Mouse (Mus musculus): Measurements from ENCODE around the gene Fbxo21.

The Fbxo21 gene

GRCm38 (mm10) chr5:117979082-117979481 is 2.6 kb downstream of the Fbxo21 start:
- no peak for DNase-seq (ENCODE audit: low spot score in 2 of 2)

GRCm38 (mm10) chr5:117980921-117981320 is 4.4 kb downstream of the Fbxo21 start:
- no peak for DNase-seq (ENCODE audit: low spot score in 2 of 2)

GRCm38 (mm10) chr5:117981943-117982342 is 5.4 kb downstream of the Fbxo21 start:
- no peak for DNase-seq (ENCODE audit: low spot score in 2 of 2)

GRCm38 (mm10) chr5:117986327-117986726 is 9.8 kb downstream of the Fbxo21 start:
- no peak for DNase-seq (ENCODE audit: low spot score in 2 of 2)

GRCm38 (mm10) chr5:117987891-117988290 is 11.4 kb downstream of the Fbxo21 start:
- DNase-seq (ENCODE audit: low spot score in 2 of 2), result no peak

- no peak for DNase-seq (ENCODE audit: low spot score in 2 of 2)
These were observed 11.8 kb downstream of the Fbxo21 start for GRCm38 (mm10) chr5:117988367-117988766.

- no peak for DNase-seq (ENCODE audit: low spot score in 2 of 2)
These were observed 13.2 kb downstream of the Fbxo21 start for GRCm38 (mm10) chr5:117989773-117990172.

GRCm38 (mm10) chr5:117990957-117991356 is 14.4 kb downstream of the Fbxo21 start:
- DNase-seq (ENCODE audit: low spot score in 2 of 2), result no peak

- DNase-seq (ENCODE audit: low spot score in 2 of 2), result peak in 1 of 2 experiments; percentile 49
These were observed 17.0 kb downstream of the Fbxo21 start for GRCm38 (mm10) chr5:117993550-117993949.

- no peak for DNase-seq (ENCODE audit: low spot score in 2 of 2)
These were observed 18.9 kb downstream of the Fbxo21 start for GRCm38 (mm10) chr5:117995372-117995901.

- DNase-seq (ENCODE audit: low spot score in 2 of 2), result no peak
These were observed 19.4 kb downstream of the Fbxo21 start for GRCm38 (mm10) chr5:117995911-117996310.

- DNase-seq (ENCODE audit: low spot score in 2 of 2), result no peak
These were observed 20.1 kb downstream of the Fbxo21 start for GRCm38 (mm10) chr5:117996581-117996980.

- no peak for DNase-seq (ENCODE audit: low spot score in 2 of 2)
These were observed 21.0 kb downstream of the Fbxo21 start for GRCm38 (mm10) chr5:117997434-117997970.

GRCm38 (mm10) chr5:117999061-117999460 is 22.5 kb downstream of the Fbxo21 start:
- DNase-seq (ENCODE audit: low spot score in 2 of 2), result no peak

- peak; percentile 61 to 62 for DNase-seq (ENCODE audit: low spot score in 2 of 2)
These were observed 23.1 kb downstream of the Fbxo21 start for GRCm38 (mm10) chr5:117999584-117999983.

- DNase-seq (ENCODE audit: low spot score in 2 of 2), result peak; percentile 78 to 79
These were observed 25.5 kb downstream of the Fbxo21 start for GRCm38 (mm10) chr5:118002059-118002458.

- peak; percentile 79 to 80 for DNase-seq (ENCODE audit: low spot score in 2 of 2)
These were observed 28.1 kb downstream of the Fbxo21 start for GRCm38 (mm10) chr5:118004619-118005018.

- DNase-seq (ENCODE audit: low spot score in 2 of 2), result no peak
These were observed 29.2 kb downstream of the Fbxo21 start for GRCm38 (mm10) chr5:118005728-118006127.

- DNase-seq (ENCODE audit: low spot score in 2 of 2), result no peak
These were observed 31.8 kb downstream of the Fbxo21 start for GRCm38 (mm10) chr5:118008344-118008743.

GRCm38 (mm10) chr5:118010872-118011271 is 34.3 kb downstream of the Fbxo21 start:
- no peak for DNase-seq (ENCODE audit: low spot score in 2 of 2)

GRCm38 (mm10) chr5:118011796-118012195 is 35.3 kb downstream of the Fbxo21 start:
- no peak for DNase-seq (ENCODE audit: low spot score in 2 of 2)

GRCm38 (mm10) chr5:118015028-118015427 is 38.5 kb downstream of the Fbxo21 start:
- no peak for DNase-seq (ENCODE audit: low spot score in 2 of 2)

GRCm38 (mm10) chr5:118015669-118016068 is 39.1 kb downstream of the Fbxo21 start:
- no peak for DNase-seq (ENCODE audit: low spot score in 2 of 2)

- no peak for DNase-seq (ENCODE audit: low spot score in 2 of 2)
These were observed 41.0 kb downstream of the Fbxo21 start for GRCm38 (mm10) chr5:118017527-118017926.

Measured in right cerebral cortex, adult 2 months (tissue).